Mouse (Mus musculus): ENCODE measurements at regions not wholly inside any gene's neighbourhood (a gene's known extent, or its start where the extent isn't known, plus 50 kb on each side); places are given as distances from the start of the nearest gene placed in this dataset.

GRCm38 (mm10) chr2:161454466-161454865, 345.6 kb upstream of the Chd6 start:
- Histone ChIP-seq H3K36me3 (ENCODE audit: control insufficient read depth in 1 of 2, insufficient read depth in 2 of 2, low read length in 2 of 2) (no peaks in the 10 kb centered on the region), H3K9ac (ENCODE audit: control insufficient read depth, low read depth, low read length, poor library complexity, severe bottlenecking) (no peak overlapping the region), H3K27ac (ENCODE audit: control insufficient read depth, low read depth, low read length) (no peak overlapping the region), H3K4me1 (ENCODE audit: control insufficient read depth in 1 of 2, insufficient read depth in 2 of 2, low read length in 2 of 2) (no peaks in the 10 kb centered on the region), H3K27me3 (ENCODE audit: control insufficient read depth in 1 of 2, insufficient read depth in 2 of 2, low read length in 2 of 2) (no peaks in the 10 kb centered on the region), H3K79me2 (ENCODE audit: control insufficient read depth, insufficient read depth, low read length, poor library complexity) (no peaks in the 10 kb centered on the region), H3K9me3 (replicated peaks; ENCODE audit: insufficient read depth, low read length) (no peaks in the 10 kb centered on the region), H3K4me3 (ENCODE audit: control insufficient read depth in 1 of 2, insufficient read depth in 1 of 2, low read depth in 2 of 2, low read length in 2 of 2) (no peak overlapping the region)
- TF ChIP-seq CTCF (IDR thresholded peaks at IDR 0.05 in 2 of 3, conservative IDR thresholded peaks at IDR 0.05 in 1 of 3; ENCODE audit: control insufficient read depth in 1 of 3, insufficient read depth in 1 of 3, low read depth in 2 of 3, low read length in 3 of 3, poor library complexity in 1 of 3, severe bottlenecking in 1 of 3), result no peak
- TF ChIP-seq JUND (IDR thresholded peaks at IDR 0.05; ENCODE audit: low read depth, low read length), result no peak
- TF ChIP-seq TAL1 (IDR thresholded peaks at IDR 0.05; ENCODE audit: low read length), result no peak
- DNase-seq (ENCODE audit: low read depth, low spot score), result no peak

- Histone ChIP-seq H3K4me1 (ENCODE audit: control insufficient read depth in 1 of 2, insufficient read depth in 2 of 2, low read length in 2 of 2) (no peaks in the 10 kb centered on the region), H3K9me3 (replicated peaks; ENCODE audit: insufficient read depth, low read length) (no peaks in the 10 kb centered on the region), H3K27ac (ENCODE audit: control insufficient read depth, low read depth, low read length) (no peak overlapping the region), H3K36me3 (ENCODE audit: control insufficient read depth in 1 of 2, insufficient read depth in 2 of 2, low read length in 2 of 2) (no peaks in the 10 kb centered on the region), H3K9ac (ENCODE audit: control insufficient read depth, low read depth, low read length, poor library complexity, severe bottlenecking) (no peak overlapping the region), H3K4me3 (ENCODE audit: control insufficient read depth in 1 of 2, insufficient read depth in 1 of 2, low read depth in 2 of 2, low read length in 2 of 2) (no peak overlapping the region), H3K79me2 (ENCODE audit: control insufficient read depth, insufficient read depth, low read length, poor library complexity) (no peaks in the 10 kb centered on the region), H3K27me3 (ENCODE audit: control insufficient read depth in 1 of 2, insufficient read depth in 2 of 2, low read length in 2 of 2) (no peaks in the 10 kb centered on the region)
- TF ChIP-seq RCOR1 (IDR thresholded peaks at IDR 0.05; ENCODE audit: low read depth, low read length), result no peak
- TF ChIP-seq HCFC1 (IDR thresholded peaks at IDR 0.05; ENCODE audit: low read depth, low read length), result no peak
- no peak for TF ChIP-seq POLR2A (IDR thresholded peaks at IDR 0.05; ENCODE audit: control insufficient read depth in 1 of 2, insufficient read depth in 1 of 2, low read depth in 1 of 2, low read length in 2 of 2, poor library complexity in 1 of 2)
- TF ChIP-seq MAX (IDR thresholded peaks at IDR 0.05; ENCODE audit: low read length), result no peak
- TF ChIP-seq ZMIZ1 (IDR thresholded peaks at IDR 0.05; ENCODE audit: low read depth, low read length), result no peak
- no peak for TF ChIP-seq ELF1 (IDR thresholded peaks at IDR 0.05; ENCODE audit: low read depth, low read length)
- no peak for TF ChIP-seq CTCF (IDR thresholded peaks at IDR 0.05 in 2 of 3, conservative IDR thresholded peaks at IDR 0.05 in 1 of 3; ENCODE audit: control insufficient read depth in 1 of 3, insufficient read depth in 1 of 3, low read depth in 2 of 3, low read length in 3 of 3, poor library complexity in 1 of 3, severe bottlenecking in 1 of 3)
- TF ChIP-seq POLR2AphosphoS2 (IDR thresholded peaks at IDR 0.05; ENCODE audit: low read length), result no peak
- TF ChIP-seq MYB (IDR thresholded peaks at IDR 0.05; ENCODE audit: low read depth, low read length), result no peak
- TF ChIP-seq MXI1 (IDR thresholded peaks at IDR 0.05; ENCODE audit: low read depth, low read length), result no peak
- TF ChIP-seq ZKSCAN1 (IDR thresholded peaks at IDR 0.05; ENCODE audit: low read depth, low read length), result no peak
- TF ChIP-seq GATA1 (IDR thresholded peaks at IDR 0.05; ENCODE audit: low read depth, low read length), result no peak
- TF ChIP-seq ETS1 (IDR thresholded peaks at IDR 0.05; ENCODE audit: low read depth, low read length), result no peak
- no peak for TF ChIP-seq BHLHE40 (IDR thresholded peaks at IDR 0.05; ENCODE audit: borderline replicate concordance, low read depth, low read length)
- no peak for TF ChIP-seq E2F4 (IDR thresholded peaks at IDR 0.05; ENCODE audit: borderline replicate concordance, low read depth, low read length)
- TF ChIP-seq ZNF384 (IDR thresholded peaks at IDR 0.05; ENCODE audit: low read depth, low read length), result no peak
- no peak for TF ChIP-seq KAT2A (conservative IDR thresholded peaks at IDR 0.05; ENCODE audit: low read depth, low read length)
- no peak for TF ChIP-seq RAD21 (IDR thresholded peaks at IDR 0.05; ENCODE audit: low read depth, low read length)
- TF ChIP-seq SIN3A (IDR thresholded peaks at IDR 0.05; ENCODE audit: low read length), result no peak
- no peak for TF ChIP-seq GABPA (IDR thresholded peaks at IDR 0.05; ENCODE audit: low read depth, low read length)
- no peak for DNase-seq (ENCODE audit: low read depth, low spot score)
Measured at GRCm38 (mm10) chr2:161433816-161434215, 324.9 kb upstream of the Chd6 start.
